Mouse (Mus musculus): ENCODE results near the gene Sin3b. TPM values are rescaled to one million over a fixed set of nuclear protein-coding genes. Genes with fewer than 3 reads are reported as not detected.

The Sin3b gene
- total RNA-seq, 2 experiments from 2014 or later: 171 to 181 TPM

DNA sequence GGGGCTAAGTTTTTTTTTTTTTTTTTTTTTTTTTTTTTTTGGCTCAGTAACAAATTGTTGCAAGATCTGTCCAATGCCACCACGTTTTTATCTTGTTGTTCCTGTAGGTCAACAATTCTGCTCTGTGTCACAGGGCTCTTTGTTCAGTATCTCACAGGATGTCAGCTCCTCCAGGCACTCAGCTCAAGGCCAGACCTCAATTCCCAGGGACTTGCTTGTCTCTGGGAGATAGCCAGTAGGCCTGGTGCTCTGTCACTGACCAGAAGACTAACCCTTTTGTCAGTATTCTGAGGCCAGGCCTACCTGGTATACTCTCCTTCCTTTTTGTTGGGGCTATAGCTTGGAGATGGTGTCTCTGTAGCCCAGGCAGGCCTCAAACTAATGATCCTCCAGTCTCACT is 2.5 kb upstream of the Sin3b start:
- no peak overlapping the region for H3K4me3 ChIP-seq
- no peak for TF ChIP-seq CTCF (conservative IDR thresholded peaks at IDR 0.05)
- DNase-seq (ENCODE audit: low spot score in 2 of 2): no peak
- no peak overlapping the region for H3K27ac ChIP-seq

GRCm38 (mm10) chr8:72723651-72724001 is 541 bp downstream of the Sin3b start:
- Histone ChIP-seq H3K4me3 (peak overlapping the region; percentile 82), H3K27ac (peak overlapping the region; percentile 94)
- no peak for TF ChIP-seq CTCF (conservative IDR thresholded peaks at IDR 0.05)
- DNase-seq (ENCODE audit: low spot score in 2 of 2): no peak

GRCm38 (mm10) chr8:72728636-72729035 is 5.6 kb downstream of the Sin3b start:
- TF ChIP-seq CTCF (conservative IDR thresholded peaks at IDR 0.05): no peak
- no peak for DNase-seq (ENCODE audit: low spot score in 2 of 2)
- Histone ChIP-seq H3K27ac (peak overlapping the region; percentile 76), H3K4me3 (peak overlapping the region; percentile 2; the same call in 1 of the 2 replicates)

DNA sequence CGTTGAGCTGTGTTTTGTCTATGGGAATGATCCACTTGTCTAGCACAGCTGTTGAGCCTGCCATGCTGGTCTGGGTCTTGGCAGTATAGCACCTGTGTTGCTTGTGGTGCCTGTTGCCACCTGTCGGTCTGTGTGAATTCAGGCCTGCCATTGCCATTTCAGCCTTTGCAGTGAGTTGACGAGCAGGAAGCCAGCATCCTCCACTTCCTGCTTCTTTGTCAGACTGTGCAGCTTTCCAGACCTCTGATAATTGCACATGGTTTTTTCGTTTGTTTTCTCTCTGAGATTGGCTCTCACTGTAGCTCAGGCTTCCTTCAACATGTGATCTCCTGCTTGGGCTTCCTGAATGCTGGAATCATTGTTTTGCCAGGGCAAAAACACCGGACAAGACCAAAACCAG is 11.9 kb downstream of the Sin3b start:
- no peak overlapping the region for H3K4me3 ChIP-seq
- DNase-seq (ENCODE audit: low spot score in 2 of 2): no peak
- H3K27ac ChIP-seq: no peak overlapping the region
- no peak for TF ChIP-seq CTCF (conservative IDR thresholded peaks at IDR 0.05)

DNA sequence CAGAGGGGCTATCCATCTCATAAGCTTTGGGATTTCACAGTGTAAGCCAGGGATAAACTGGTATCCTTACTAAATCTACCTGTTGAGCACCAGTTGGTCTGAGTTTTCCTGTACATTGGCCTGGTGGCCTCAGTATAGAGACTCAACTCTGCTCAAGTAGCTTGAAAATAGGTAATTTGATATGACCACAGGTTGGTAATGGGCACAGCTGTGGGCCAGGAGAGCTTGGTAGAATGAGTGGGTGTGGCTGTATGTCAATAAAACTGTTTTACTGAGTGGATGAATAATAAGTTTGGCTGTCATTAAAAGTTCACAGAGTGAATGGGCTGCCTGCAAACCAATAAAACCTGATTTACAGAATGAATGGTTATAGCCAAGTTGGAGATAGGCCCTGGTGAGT is 13.8 kb downstream of the Sin3b start:
- H3K4me3 ChIP-seq: no peak overlapping the region
- DNase-seq (ENCODE audit: low spot score in 2 of 2): no peak
- TF ChIP-seq CTCF (conservative IDR thresholded peaks at IDR 0.05): no peak
- no peak overlapping the region for H3K27ac ChIP-seq

GRCm38 (mm10) chr8:72746061-72746460 is 23.0 kb downstream of the Sin3b start:
- peak; percentile 91 for TF ChIP-seq CTCF (conservative IDR thresholded peaks at IDR 0.05)
- no peak overlapping the region for H3K4me3 ChIP-seq
- H3K27ac ChIP-seq: no peak overlapping the region
- peak; percentile 43 to 64 for DNase-seq (ENCODE audit: low spot score in 2 of 2)

GRCm38 (mm10) chr8:72749846-72750245 is 26.8 kb downstream of the Sin3b start:
- DNase-seq (ENCODE audit: low spot score in 2 of 2): no peak
- Histone ChIP-seq H3K4me3 (no peak overlapping the region), H3K27ac (no peak overlapping the region)
- TF ChIP-seq CTCF (conservative IDR thresholded peaks at IDR 0.05): no peak

DNA sequence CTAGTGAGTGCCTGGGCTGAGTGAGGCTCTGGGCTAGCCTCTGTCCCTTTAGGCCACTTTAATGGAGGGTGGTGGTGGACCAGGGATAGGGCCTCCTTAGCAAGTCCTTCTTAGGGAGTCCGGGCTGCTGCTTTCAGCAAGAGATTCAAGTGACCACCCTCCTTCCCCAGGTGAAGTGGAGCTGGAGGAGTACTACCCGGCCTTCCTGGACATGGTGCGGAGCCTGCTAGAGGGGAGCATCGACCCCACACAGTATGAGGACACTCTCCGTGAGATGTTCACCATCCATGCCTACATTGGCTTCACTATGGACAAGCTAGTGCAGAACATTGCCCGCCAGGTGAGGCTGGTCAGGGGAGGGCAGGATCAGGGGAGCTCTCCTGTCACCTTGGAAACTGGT is 27.2 kb downstream of the Sin3b start:
- no peak overlapping the region for H3K4me3 ChIP-seq
- TF ChIP-seq CTCF (conservative IDR thresholded peaks at IDR 0.05): no peak
- H3K27ac ChIP-seq: no peak overlapping the region
- DNase-seq (ENCODE audit: low spot score in 2 of 2): no peak

GRCm38 (mm10) chr8:72751126-72751525 is 28.0 kb downstream of the Sin3b start:
- Histone ChIP-seq H3K4me3 (no peak overlapping the region), H3K27ac (no peak overlapping the region)
- TF ChIP-seq CTCF (conservative IDR thresholded peaks at IDR 0.05): no peak
- peak in 1 of 2 experiments; percentile 9 for DNase-seq (ENCODE audit: low spot score in 2 of 2)

- TF ChIP-seq CTCF (conservative IDR thresholded peaks at IDR 0.05): no peak
- no peak overlapping the region for H3K27ac ChIP-seq
- H3K4me3 ChIP-seq: no peak overlapping the region
- peak in 1 of 2 experiments; percentile 0 for DNase-seq (ENCODE audit: low spot score in 2 of 2)
Observed at GRCm38 (mm10) chr8:72752289-72752688, 29.2 kb downstream of the Sin3b start.

- H3K4me3 ChIP-seq: no peak overlapping the region
- H3K27ac ChIP-seq: no peak overlapping the region
- DNase-seq (ENCODE audit: low spot score in 2 of 2): peak in 1 of 2 experiments; percentile 8
- TF ChIP-seq CTCF (conservative IDR thresholded peaks at IDR 0.05): no peak
Observed at GRCm38 (mm10) chr8:72753165-72753564, 30.1 kb downstream of the Sin3b start.

DNA sequence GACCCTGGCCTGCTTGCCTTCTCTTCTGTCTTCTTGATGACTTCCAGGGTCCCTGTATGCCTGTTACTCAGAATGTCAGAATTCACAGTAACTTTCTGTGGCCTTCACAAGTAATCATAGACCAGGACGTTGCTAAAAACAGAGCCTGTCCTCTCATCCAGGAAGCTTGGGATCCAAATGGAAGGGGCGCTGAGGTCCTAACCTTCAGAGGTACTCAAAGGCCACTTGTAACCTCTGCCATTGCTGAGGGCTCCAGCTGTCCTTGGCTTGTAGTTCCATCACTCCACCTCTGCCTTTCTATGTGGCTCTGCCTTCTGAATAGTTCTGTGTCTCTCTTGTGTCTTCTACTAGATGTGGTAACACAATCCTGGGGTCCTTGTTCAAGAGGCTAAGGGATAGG is 30.7 kb downstream of the Sin3b start:
- Histone ChIP-seq H3K27ac (no peak overlapping the region), H3K4me3 (no peak overlapping the region)
- DNase-seq (ENCODE audit: low spot score in 2 of 2): peak in 1 of 2 experiments; percentile 4
- no peak for TF ChIP-seq CTCF (conservative IDR thresholded peaks at IDR 0.05)

GRCm38 (mm10) chr8:72756031-72756430 is 32.9 kb downstream of the Sin3b start:
- no peak overlapping the region for H3K4me3 ChIP-seq
- no peak overlapping the region for H3K27ac ChIP-seq
- DNase-seq (ENCODE audit: low spot score in 2 of 2): no peak
- no peak for TF ChIP-seq CTCF (conservative IDR thresholded peaks at IDR 0.05)

GRCm38 (mm10) chr8:72756771-72757390 is 33.8 kb downstream of the Sin3b start:
- H3K27ac ChIP-seq: no peak overlapping the region
- DNase-seq (ENCODE audit: low spot score in 2 of 2): no peak
- TF ChIP-seq CTCF (conservative IDR thresholded peaks at IDR 0.05): no peak
- no peak overlapping the region for H3K4me3 ChIP-seq
